Mouse (Mus musculus) kidney, postnatal 0 days (tissue): ENCODE measurements around the gene Neto2. TPM values are rescaled to one million over a fixed set of nuclear protein-coding genes. Genes with fewer than 3 reads are reported as not detected.
"Not testable (repeated sequence)": the region's sequence is repeated elsewhere in the genome, so short reads cannot be mapped to it uniquely, and the experiment has no call there.

Source experiments
- ATAC-seq: fragments of 200-750 bp; cut with Nextera tagmentation; replicated peaks from 2 replicates; pipeline ENCODE4 v1.8.0; 2017; ENCODE audit warnings: low read depth, moderate number of reproducible peaks, moderate TSS enrichment, moderate library complexity; ENCODE audit not compliant: low FRiP score
- DNase-seq: peaks from one replicate; pipeline ENCODE4 v3.0.0-alpha.2; 2016; ENCODE audit warnings: low spot score
- H3K27ac ChIP-seq: fragments of 300-500 bp; sonication (generic); 2 replicates; pipeline ENCODE4 v1.5.1; 2014; ENCODE audit warnings: mild to moderate bottlenecking
- H3K27me3 ChIP-seq: fragments of 300-500 bp; sonication (generic); 2 replicates; pipeline ENCODE4 v1.6.1; 2014; ENCODE audit warnings: low read length, mixed read lengths; ENCODE audit not compliant: insufficient read depth
- H3K36me3 ChIP-seq: fragments of 300-500 bp; sonication (generic); 2 replicates; pipeline ENCODE4 v1.6.1; 2014; ENCODE audit warnings: low read length, mixed read lengths; ENCODE audit not compliant: insufficient read depth
- H3K4me1 ChIP-seq: fragments of 300-500 bp; sonication (generic); replicated peaks from 2 replicates; pipeline ENCODE4 v1.6.1; 2014; ENCODE audit warnings: antibody characterized with exemption, low read length, mixed read lengths; ENCODE audit not compliant: insufficient read depth
- H3K4me2 ChIP-seq: fragments of 300-500 bp; sonication (generic); 2 replicates; pipeline ENCODE4 v1.6.1; 2014; ENCODE audit warnings: mild to moderate bottlenecking, low read length, moderate library complexity, mixed read lengths
- H3K4me3 ChIP-seq: fragments of 300-500 bp; sonication (generic); replicated peaks from 2 replicates; pipeline ENCODE4 v1.5.1; 2014; ENCODE audit warnings: low read depth, low read length
- H3K9ac ChIP-seq: fragments of 300-500 bp; sonication (generic); 2 replicates; pipeline ENCODE4 v1.6.1; 2014; ENCODE audit warnings: low read depth, low read length
- H3K9me3 ChIP-seq: fragments of 300-500 bp; sonication (generic); replicated peaks from 2 replicates; pipeline ENCODE4 v1.6.1; 2016; ENCODE audit warnings: low read length, inconsistent platforms, mixed read lengths
- CTCF ChIP-seq: IDR thresholded peaks from 2 replicates; pipeline ENCODE4 v1.5.1; 2016; ENCODE audit warnings: antibody characterized with exemption, low read depth, mild to moderate bottlenecking, moderate library complexity
- WGBS: fragments of 180-500 bp; shearing (Covaris S2); extraction: QIAGEN DNeasy Blood & Tissue Kit; methylation state at CpG from one replicate; pipeline ENCODE4 v1.1.7; 2014; 5-methylcytosine and 5-hydroxymethylcytosine counted together
- polyA plus RNA-seq: library from polyadenylated mRNA; unstranded; fragments of >200 nt; fragmentation: Nextera tagmentation; extraction: Ambion mirVana; gene quantifications from 2 replicates; pipeline ENCODE4 v1.2.1, GENCODE M21; 2015

Gene Neto2
- polyA plus RNA-seq, 1 experiment from 2014 or later: 10.6 TPM

- no peak overlapping the region for H3K4me2 ChIP-seq
- no peak overlapping the region for H3K9ac ChIP-seq
- no peaks in the 10 kb centered on the region for H3K9me3 ChIP-seq
- ATAC-seq (no peak), DNase-seq (no peak)
- WGBS: 84% methylated on average over 4 of the region's 4 CpGs
- H3K27ac ChIP-seq: no peak overlapping the region
- H3K27me3 ChIP-seq: no peaks in the 10 kb centered on the region
- H3K4me3 ChIP-seq: no peak overlapping the region
- TF ChIP-seq CTCF: no peak
- no peaks in the 10 kb centered on the region for H3K4me1 ChIP-seq
- peaks cover 2% of the 10 kb centered on the region; the same call in 1 of the 2 replicates for H3K36me3 ChIP-seq
Observed at GRCm38 (mm10) chr8:85644921-85645665, 55.6 kb downstream of the Neto2 start.

DNA sequence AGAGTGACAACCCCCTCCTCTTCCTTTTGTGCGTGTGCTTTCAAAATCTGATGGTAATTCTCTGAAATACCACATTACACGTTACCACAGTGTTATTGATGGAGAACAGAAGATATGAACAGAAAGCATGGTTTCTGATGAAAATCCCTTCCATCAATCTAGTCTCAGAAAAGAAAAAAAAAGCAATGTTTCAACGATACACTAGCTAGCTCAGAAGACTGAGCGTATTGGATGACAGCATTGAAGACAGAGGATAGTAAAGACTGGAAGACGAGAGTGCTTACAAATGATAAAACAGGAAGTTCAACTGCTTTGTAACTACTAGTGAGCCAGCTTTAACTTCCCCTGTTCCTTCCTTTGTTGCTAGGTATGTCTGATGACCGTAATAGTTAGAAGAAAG is 76.3 kb downstream of the Neto2 start:
- Histone ChIP-seq H3K27ac (no peak overlapping the region), H3K4me1 (no peaks in the 10 kb centered on the region), H3K36me3 (no peaks in the 10 kb centered on the region), H3K9ac (no peak overlapping the region), H3K9me3 (no peaks in the 10 kb centered on the region), H3K27me3 (no peaks in the 10 kb centered on the region), H3K4me2 (no peak overlapping the region), H3K4me3 (no peak overlapping the region)
- no peak for DNase-seq
- TF ChIP-seq CTCF: no peak
- 92% methylated on average over 6 of the region's 6 CpGs for WGBS
- ATAC-seq: no peak

DNA sequence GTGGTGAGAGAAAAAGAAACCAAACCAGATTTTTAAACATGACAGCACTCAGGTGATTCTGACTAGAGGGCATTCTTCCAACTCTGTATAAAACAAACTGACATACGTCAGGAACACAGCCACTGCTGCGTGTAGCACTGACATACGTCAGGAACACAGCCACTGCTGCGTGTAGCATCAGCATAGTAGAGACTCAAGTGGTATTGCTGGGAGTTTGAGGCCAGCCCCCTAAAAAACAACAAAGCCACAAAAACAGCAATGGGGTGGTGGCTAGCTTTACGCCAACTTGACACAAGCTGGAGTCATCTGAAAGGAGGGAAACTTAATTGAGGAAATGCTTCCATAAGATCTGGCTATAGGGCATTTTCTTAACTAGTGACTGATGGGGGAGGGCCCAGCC is 77.5 kb downstream of the Neto2 start:
- DNase-seq (no peak), ATAC-seq (no peak)
- Histone ChIP-seq H3K9me3 (no peaks in the 10 kb centered on the region), H3K9ac (no peak overlapping the region), H3K4me2 (no peak overlapping the region), H3K36me3 (no peaks in the 10 kb centered on the region), H3K4me3 (no peak overlapping the region), H3K27ac (no peak overlapping the region), H3K27me3 (no peaks in the 10 kb centered on the region), H3K4me1 (no peaks in the 10 kb centered on the region)
- 91% methylated on average over 5 of the region's 5 CpGs for WGBS
- no peak for TF ChIP-seq CTCF

DNA sequence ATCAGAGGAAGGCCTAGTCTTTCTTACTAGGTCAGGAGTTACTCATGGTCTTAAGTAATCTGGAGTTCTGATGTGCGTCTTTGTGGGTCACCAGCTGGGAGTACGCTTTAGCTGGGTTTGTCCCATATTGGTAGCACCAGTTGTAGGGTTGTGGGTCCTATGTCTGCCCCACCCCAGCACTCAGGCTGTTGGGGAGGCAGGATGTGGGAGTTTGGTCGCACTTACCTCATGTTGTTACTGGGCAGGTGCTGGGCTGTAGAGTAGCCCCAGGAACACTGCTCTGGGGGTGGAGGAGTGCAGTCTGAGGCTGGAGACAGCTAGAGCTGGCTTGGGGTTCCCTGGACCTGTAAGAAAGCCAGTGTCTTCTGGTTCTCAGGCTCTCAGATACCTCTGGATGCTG is 81.9 kb downstream of the Neto2 start:
- no peak for TF ChIP-seq CTCF
- Histone ChIP-seq H3K27ac (no peak overlapping the region), H3K4me2 (no peak overlapping the region), H3K4me1 (no peaks in the 10 kb centered on the region), H3K27me3 (no peaks in the 10 kb centered on the region), H3K4me3 (no peak overlapping the region), H3K9ac (no peak overlapping the region), H3K36me3 (no peaks in the 10 kb centered on the region), H3K9me3 (no peaks in the 10 kb centered on the region)
- WGBS: 92% methylated on average over 3 of the region's 3 CpGs
- no peak for ATAC-seq
- no peak for DNase-seq

DNA sequence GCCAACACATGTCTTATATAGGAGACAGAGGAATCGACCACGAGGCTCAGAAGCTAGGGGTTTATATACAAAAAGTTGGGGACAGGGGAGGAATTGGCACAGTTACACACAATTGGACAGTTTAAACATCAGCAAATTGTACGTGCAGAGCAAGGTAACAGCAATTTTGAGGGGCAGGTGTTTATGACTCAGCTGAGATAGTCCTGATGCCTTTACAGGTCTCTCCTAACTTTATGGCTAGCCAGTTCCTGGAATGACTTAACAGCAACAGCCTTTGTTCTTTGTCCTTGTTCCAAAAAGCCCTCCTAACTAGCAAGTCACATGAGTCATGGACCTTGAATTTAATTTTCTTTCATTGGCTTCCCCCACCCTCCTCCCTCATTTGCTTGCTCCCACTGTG is 83.6 kb downstream of the Neto2 start:
- H3K9ac ChIP-seq, H3K4me3 ChIP-seq, DNase-seq, H3K27ac ChIP-seq, ATAC-seq, H3K4me1 ChIP-seq, H3K27me3 ChIP-seq, H3K9me3 ChIP-seq, H3K36me3 ChIP-seq, H3K4me2 ChIP-seq: not testable (repeated sequence)
- 91% methylated on average over 3 of the region's 3 CpGs for WGBS

GRCm38 (mm10) chr8:85608836-85609235 is 91.9 kb downstream of the Neto2 start:
- Histone ChIP-seq H3K9ac (no peak overlapping the region), H3K4me2 (no peak overlapping the region), H3K27me3 (no peaks in the 10 kb centered on the region), H3K36me3 (no peaks in the 10 kb centered on the region), H3K4me3 (no peak overlapping the region), H3K27ac (no peak overlapping the region), H3K4me1 (no peaks in the 10 kb centered on the region), H3K9me3 (no peaks in the 10 kb centered on the region)
- TF ChIP-seq CTCF: no peak
- DNase-seq (no peak), ATAC-seq (no peak)
- WGBS: 80% methylated on average over 2 of the region's 2 CpGs

GRCm38 (mm10) chr8:85607804-85608203 is 92.9 kb downstream of the Neto2 start:
- Histone ChIP-seq H3K36me3 (no peaks in the 10 kb centered on the region), H3K27me3 (no peaks in the 10 kb centered on the region), H3K9me3 (no peaks in the 10 kb centered on the region), H3K27ac (no peak overlapping the region), H3K4me3 (no peak overlapping the region), H3K9ac (no peak overlapping the region), H3K4me2 (no peak overlapping the region), H3K4me1 (no peaks in the 10 kb centered on the region)
- ATAC-seq (no peak), DNase-seq (no peak)
- TF ChIP-seq CTCF: no peak
